Mouse (Mus musculus) CH12.LX (cell line): ENCODE data around the gene Iqcf3.

ENCODE experiments used
- CHD2 ChIP-seq: IDR thresholded peaks from 2 replicates; pipeline ENCODE4 v1.6.1; 2011; ENCODE audit warnings: low read length, improper control_type of control experiment
- CTCF ChIP-seq, 2 experiments: IDR thresholded peaks in 1 of 2; conservative IDR thresholded peaks in 1 of 2; 2 replicates each; pipeline ENCODE4 v1.5.1; 2011 to 2012; ENCODE audit warnings: low read depth in 2 of 2, low read length in 2 of 2, improper control_type of control experiment in 1 of 2, inconsistent platforms in 1 of 2, mild to moderate bottlenecking in 1 of 2, moderate library complexity in 1 of 2
- MEF2A ChIP-seq: IDR thresholded peaks from 2 replicates; pipeline ENCODE4 v1.6.1; 2014; ENCODE audit warnings: low read depth, mild to moderate bottlenecking, inconsistent platforms, low read length, improper control_type of control experiment, borderline replicate concordance
- MXI1 ChIP-seq: IDR thresholded peaks from 2 replicates; pipeline ENCODE4 v1.6.1; 2011; ENCODE audit warnings: mild to moderate bottlenecking, low read depth, low read length, improper control_type of control experiment
- POLR2AphosphoS2 ChIP-seq: IDR thresholded peaks from 2 replicates; pipeline ENCODE4 v1.6.1; 2011; ENCODE audit warnings: low read depth, low read length, improper control_type of control experiment
- ZKSCAN1 ChIP-seq: IDR thresholded peaks from 2 replicates; pipeline ENCODE4 v1.6.1; 2012; ENCODE audit warnings: low read depth, inconsistent platforms, low read length, improper control_type of control experiment, borderline replicate concordance
- ZMIZ1 ChIP-seq: IDR thresholded peaks from 2 replicates; pipeline ENCODE4 v1.6.1; 2012; ENCODE audit warnings: low read depth, mild to moderate bottlenecking, inconsistent platforms, low read length, improper control_type of control experiment
- ZNF384 ChIP-seq: IDR thresholded peaks from 2 replicates; pipeline ENCODE4 v1.6.1; 2012; ENCODE audit warnings: low read depth, low read length, improper control_type of control experiment, inconsistent platforms

- TF ChIP-seq CTCF (conservative IDR thresholded peaks at IDR 0.05 in 1 of 2, IDR thresholded peaks at IDR 0.05 in 1 of 2; ENCODE audit: low read depth in 2 of 2, low read length in 2 of 2) (no peak), ZKSCAN1 (no peak), ZNF384 (no peak), POLR2AphosphoS2 (no peak), MEF2A (no peak), CHD2 (no peak), MXI1 (no peak), ZMIZ1 (no peak)
Measured at GRCm38 (mm10) chr9:106582552-106582951, 21.1 kb upstream of the Iqcf3 start.
